Mouse (Mus musculus) CH12.LX (cell line): ENCODE data around the gene Gm17324. TPM values are rescaled to one million over a fixed set of nuclear protein-coding genes. Genes with fewer than 3 reads are reported as not detected.

Source experiments
- DNase-seq: peaks from one replicate; pipeline ENCODE4 v3.0.0-alpha.2; 2013; ENCODE audit errors: extremely low read depth
- H3K27ac ChIP-seq: 2 replicates; pipeline ENCODE4 v1.5.1; 2012; ENCODE audit warnings: low read depth, mild to moderate bottlenecking, control low read depth, moderate library complexity; ENCODE audit not compliant: insufficient read depth
- H3K27me3 ChIP-seq: replicated peaks from 2 replicates; pipeline ENCODE3; 2012; ENCODE audit warnings: inconsistent platforms
- H3K36me3 ChIP-seq, 2 experiments: replicated peaks in 1 of 2; 2 replicates each; pipeline versions ENCODE3 to v1.6.1; 2012; ENCODE audit warnings: inconsistent platforms in 1 of 2, low read length in 1 of 2, mild to moderate bottlenecking in 1 of 2, mixed read lengths in 1 of 2, moderate library complexity in 1 of 2; ENCODE audit not compliant: control insufficient read depth in 1 of 2, insufficient read depth in 1 of 2
- H3K4me1 ChIP-seq, 2 experiments: 2 replicates each; pipeline ENCODE4 v1.6.1; 2012; ENCODE audit warnings: inconsistent platforms in 1 of 2, moderate library complexity in 1 of 2; ENCODE audit not compliant: insufficient read depth in 2 of 2, control insufficient read depth in 1 of 2
- H3K4me2 ChIP-seq: 2 replicates; pipeline ENCODE4 v1.6.1; 2012; ENCODE audit warnings: low read depth, mild to moderate bottlenecking, control low read depth; ENCODE audit not compliant: poor library complexity, insufficient read depth, severe bottlenecking
- H3K4me3 ChIP-seq, 3 experiments: fragments of 150-350 bp in 1 of 3; sonication (generic) in 1 of 3; replicated peaks in 1 of 3; 2 replicates each; pipeline versions ENCODE3 to v1.5.1; 2011 to 2012; ENCODE audit warnings: low read depth in 2 of 3, low read length in 2 of 3, mild to moderate bottlenecking in 2 of 3, moderate library complexity in 2 of 3, control low read depth in 1 of 3, improper control_type of control experiment in 1 of 3, inconsistent platforms in 1 of 3, mixed read lengths in 1 of 3; ENCODE audit not compliant: poor library complexity in 1 of 3
- H3K79me2 ChIP-seq: replicated peaks from 2 replicates; pipeline ENCODE4 v1.6.1; 2012; ENCODE audit warnings: mild to moderate bottlenecking, moderate library complexity; ENCODE audit not compliant: control insufficient read depth, poor library complexity, insufficient read depth, severe bottlenecking; ENCODE audit errors: extremely low read depth
- H3K9ac ChIP-seq: 2 replicates; pipeline ENCODE4 v1.6.1; 2012; ENCODE audit warnings: low read depth, mild to moderate bottlenecking, control low read depth, moderate library complexity; ENCODE audit not compliant: insufficient read depth
- H3K9me3 ChIP-seq: replicated peaks from 2 replicates; pipeline ENCODE3; 2012; ENCODE audit warnings: low read length, inconsistent platforms, mixed read lengths
- BHLHE40 ChIP-seq: IDR thresholded peaks from 2 replicates; pipeline ENCODE4 v1.6.1; 2011; ENCODE audit warnings: mild to moderate bottlenecking, low read depth, low read length, improper control_type of control experiment
- CHD1 ChIP-seq: IDR thresholded peaks from 2 replicates; pipeline ENCODE4 v1.6.1; 2012; ENCODE audit warnings: low read depth, low read length, improper control_type of control experiment, inconsistent platforms
- CHD2 ChIP-seq: IDR thresholded peaks from 2 replicates; pipeline ENCODE4 v1.6.1; 2011; ENCODE audit warnings: low read length, improper control_type of control experiment
- CTCF ChIP-seq, 2 experiments: IDR thresholded peaks in 1 of 2; conservative IDR thresholded peaks in 1 of 2; 2 replicates each; pipeline ENCODE4 v1.5.1; 2011 to 2012; ENCODE audit warnings: low read depth in 2 of 2, low read length in 2 of 2, improper control_type of control experiment in 1 of 2, inconsistent platforms in 1 of 2, mild to moderate bottlenecking in 1 of 2, moderate library complexity in 1 of 2
- E2F4 ChIP-seq: IDR thresholded peaks from 2 replicates; pipeline ENCODE4 v1.6.1; 2011; ENCODE audit warnings: low read depth, low read length, improper control_type of control experiment; ENCODE audit not compliant: insufficient replicate concordance
- ELF1 ChIP-seq: IDR thresholded peaks from 2 replicates; pipeline ENCODE4 v1.6.1; 2014; ENCODE audit warnings: low read depth, mild to moderate bottlenecking, inconsistent platforms, low read length, improper control_type of control experiment
- EP300 ChIP-seq: IDR thresholded peaks from 2 replicates; pipeline ENCODE4 v1.6.1; 2011; ENCODE audit warnings: low read length, improper control_type of control experiment
- ETS1 ChIP-seq: conservative IDR thresholded peaks from 2 replicates; pipeline ENCODE4 v1.6.1; 2012; ENCODE audit warnings: low read depth, mild to moderate bottlenecking, inconsistent platforms, low read length, improper control_type of control experiment, moderate library complexity
- GABPA ChIP-seq: IDR thresholded peaks from 2 replicates; pipeline ENCODE4 v1.6.1; 2012; ENCODE audit warnings: low read depth, low read length, improper control_type of control experiment, inconsistent platforms; ENCODE audit not compliant: insufficient replicate concordance
- HCFC1 ChIP-seq: IDR thresholded peaks from 2 replicates; pipeline ENCODE4 v1.6.1; 2012; ENCODE audit warnings: low read depth, mild to moderate bottlenecking, inconsistent platforms, low read length, improper control_type of control experiment
- IRF4 ChIP-seq: IDR thresholded peaks from 2 replicates; pipeline ENCODE4 v1.6.1; 2014; ENCODE audit warnings: low read depth, mild to moderate bottlenecking, inconsistent platforms, low read length, improper control_type of control experiment
- JUN ChIP-seq: IDR thresholded peaks from 2 replicates; pipeline ENCODE4 v1.6.1; 2011; ENCODE audit warnings: low read depth, mild to moderate bottlenecking, low read length, improper control_type of control experiment, moderate library complexity; ENCODE audit not compliant: insufficient read depth
- JUND ChIP-seq: conservative IDR thresholded peaks from 2 replicates; pipeline ENCODE4 v1.6.1; 2011; ENCODE audit warnings: low read depth, low read length, improper control_type of control experiment
- KAT2A ChIP-seq: IDR thresholded peaks from 2 replicates; pipeline ENCODE4 v1.6.1; 2012; ENCODE audit warnings: low read length, improper control_type of control experiment, inconsistent platforms; ENCODE audit not compliant: insufficient replicate concordance
- MAFK ChIP-seq: IDR thresholded peaks from 2 replicates; pipeline ENCODE4 v1.6.1; 2011; ENCODE audit warnings: low read length, improper control_type of control experiment; ENCODE audit not compliant: insufficient replicate concordance
- MAX ChIP-seq: IDR thresholded peaks from 2 replicates; pipeline ENCODE4 v1.6.1; 2011; ENCODE audit warnings: low read length, improper control_type of control experiment
- MAZ ChIP-seq: IDR thresholded peaks from 2 replicates; pipeline ENCODE4 v1.6.1; 2012; ENCODE audit warnings: low read depth, mild to moderate bottlenecking, inconsistent platforms, low read length, improper control_type of control experiment, moderate library complexity
- MEF2A ChIP-seq: IDR thresholded peaks from 2 replicates; pipeline ENCODE4 v1.6.1; 2014; ENCODE audit warnings: low read depth, mild to moderate bottlenecking, inconsistent platforms, low read length, improper control_type of control experiment, borderline replicate concordance
- MXI1 ChIP-seq: IDR thresholded peaks from 2 replicates; pipeline ENCODE4 v1.6.1; 2011; ENCODE audit warnings: mild to moderate bottlenecking, low read depth, low read length, improper control_type of control experiment
- MYC ChIP-seq: IDR thresholded peaks from 2 replicates; pipeline ENCODE4 v1.6.1; 2011; ENCODE audit warnings: low read depth, mild to moderate bottlenecking, improper control_type of control experiment, low read length
- NELFE ChIP-seq: IDR thresholded peaks from 2 replicates; pipeline ENCODE4 v1.6.1; 2011; ENCODE audit warnings: low read depth, low read length, improper control_type of control experiment
- NRF1 ChIP-seq: IDR thresholded peaks from 2 replicates; pipeline ENCODE4 v1.6.1; 2014; ENCODE audit warnings: low read depth, mild to moderate bottlenecking, inconsistent platforms, low read length, improper control_type of control experiment, moderate library complexity
- PAX5 ChIP-seq: IDR thresholded peaks from 2 replicates; pipeline ENCODE4 v1.6.1; 2012; ENCODE audit warnings: low read length, inconsistent platforms, mixed read lengths
- POLR2A ChIP-seq: IDR thresholded peaks from 2 replicates; pipeline ENCODE4 v1.6.1; 2011; ENCODE audit warnings: low read depth, mild to moderate bottlenecking, improper control_type of control experiment, low read length
- POLR2AphosphoS2 ChIP-seq: IDR thresholded peaks from 2 replicates; pipeline ENCODE4 v1.6.1; 2011; ENCODE audit warnings: low read depth, low read length, improper control_type of control experiment
- RAD21 ChIP-seq: IDR thresholded peaks from 2 replicates; pipeline ENCODE4 v1.6.1; 2011; ENCODE audit warnings: low read depth, mild to moderate bottlenecking, low read length, improper control_type of control experiment, moderate library complexity
- RCOR1 ChIP-seq: conservative IDR thresholded peaks from 2 replicates; pipeline ENCODE4 v1.6.1; 2012; ENCODE audit warnings: low read depth, mild to moderate bottlenecking, inconsistent platforms, low read length, improper control_type of control experiment
- SIN3A ChIP-seq: IDR thresholded peaks from 2 replicates; pipeline ENCODE4 v1.6.1; 2012; ENCODE audit warnings: low read length, improper control_type of control experiment, inconsistent platforms
- SMC3 ChIP-seq: IDR thresholded peaks from 2 replicates; pipeline ENCODE4 v1.6.1; 2011; ENCODE audit warnings: low read depth, low read length, improper control_type of control experiment
- TBP ChIP-seq: conservative IDR thresholded peaks from 2 replicates; pipeline ENCODE4 v1.6.1; 2011; ENCODE audit warnings: low read depth, low read length, improper control_type of control experiment
- TCF12 ChIP-seq: IDR thresholded peaks from 2 replicates; pipeline ENCODE4 v1.6.1; 2014; ENCODE audit warnings: low read depth, mild to moderate bottlenecking, inconsistent platforms, low read length, improper control_type of control experiment
- UBTF ChIP-seq: IDR thresholded peaks from 2 replicates; pipeline ENCODE4 v1.6.1; 2012; ENCODE audit warnings: low read depth, mild to moderate bottlenecking, inconsistent platforms, low read length, improper control_type of control experiment, moderate library complexity
- USF1 ChIP-seq: IDR thresholded peaks from 2 replicates; pipeline ENCODE4 v1.6.1; 2014; ENCODE audit warnings: low read depth, mild to moderate bottlenecking, inconsistent platforms, low read length, improper control_type of control experiment
- USF2 ChIP-seq: conservative IDR thresholded peaks from 2 replicates; pipeline ENCODE4 v1.6.1; 2011; ENCODE audit warnings: low read depth, low read length, improper control_type of control experiment
- ZC3H11A ChIP-seq: IDR thresholded peaks from 2 replicates; pipeline ENCODE4 v1.6.1; 2012; ENCODE audit warnings: low read depth, mild to moderate bottlenecking, inconsistent platforms, low read length, improper control_type of control experiment
- ZKSCAN1 ChIP-seq: IDR thresholded peaks from 2 replicates; pipeline ENCODE4 v1.6.1; 2012; ENCODE audit warnings: low read depth, inconsistent platforms, low read length, improper control_type of control experiment, borderline replicate concordance
- ZMIZ1 ChIP-seq: IDR thresholded peaks from 2 replicates; pipeline ENCODE4 v1.6.1; 2012; ENCODE audit warnings: low read depth, mild to moderate bottlenecking, inconsistent platforms, low read length, improper control_type of control experiment
- ZNF384 ChIP-seq: IDR thresholded peaks from 2 replicates; pipeline ENCODE4 v1.6.1; 2012; ENCODE audit warnings: low read depth, low read length, improper control_type of control experiment, inconsistent platforms
- dilution Hi-C: fragments of 300-500 bp; cut with MboI; formaldehyde crosslinking; loops from 2 replicates; pipeline ENCODE4 v1.14.3; 2020; ENCODE audit warnings: low sequenced_read_pairs; ENCODE audit not compliant: extremely low pct_unique_long_range_greater_than_20kb, extremely low pct_ligation_motif_present
- in situ Hi-C: fragments of 300-500 bp; cut with MboI; formaldehyde crosslinking; loops from 3 replicates; pipeline ENCODE4 v1.14.3; 2019; ENCODE audit warnings: low sequenced_read_pairs, low pct_ligation_motif_present, low pct_unique_long_range_greater_than_20kb, mixed read lengths
- polyA plus RNA-seq: library from polyadenylated mRNA; unstranded; fragments of >175 nt; gene quantifications from 2 replicates; pipeline ENCODE4 v1.2.1, GENCODE M21; 2012; ENCODE audit warnings: low read depth; ENCODE audit not compliant: insufficient read length
- total RNA-seq, 2 experiments: library from RNA; depleted of rRNA; stranded (reverse); fragments of 300-350 nt in 1 of 2; fragments of >200 nt in 1 of 2; gene quantifications; 2 replicates each; pipeline ENCODE4 v1.2.3; 2012 to 2014

The Gm17324 gene
- total and polyA plus RNA-seq, 3 experiments = 0.55 TPM; not detected in 2

DNA sequence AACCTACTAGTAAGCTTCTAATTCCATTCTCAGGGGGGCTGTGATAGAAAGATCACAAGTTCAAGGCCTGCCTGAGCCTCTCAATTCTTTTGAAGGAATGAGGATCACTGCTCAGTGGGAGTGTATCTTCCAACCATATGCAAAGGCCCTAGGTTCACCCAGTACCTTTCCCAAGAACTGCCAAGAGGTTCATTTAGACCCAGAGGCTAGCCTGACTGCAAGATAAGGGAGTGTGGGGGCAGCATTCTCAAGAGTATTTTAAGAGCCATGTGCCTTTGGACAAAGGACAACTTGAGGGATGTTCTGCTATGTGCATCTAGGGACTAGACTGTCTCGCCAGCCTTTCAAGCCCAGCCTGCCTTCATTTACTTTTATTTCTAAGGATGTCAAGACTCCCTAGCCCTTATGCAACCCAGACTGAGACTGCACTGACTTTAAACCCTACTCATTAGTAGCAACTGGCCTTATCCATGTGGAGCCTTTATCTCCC lies 28.0 kb upstream of the Gm17324 start:
- Histone ChIP-seq H3K4me3 (no peak overlapping the region), H3K9ac (no peak overlapping the region), H3K4me1 (peaks cover 0 to 7% of the 10 kb centered on the region in 2 experiments; a peak in 2 of 4 replicates), H3K36me3 (peaks cover 63 to 70% of the 10 kb centered on the region in 2 experiments), H3K9me3 (no peaks in the 10 kb centered on the region), H3K27ac (peak overlapping the region; percentile 16; the same call in 1 of the 2 replicates), H3K4me2 (0 out of 2 replicates have a peak overlapping the region, but pooled peaks have one; percentile 3), H3K27me3 (no peaks in the 10 kb centered on the region), H3K79me2 (peaks cover 30% of the 10 kb centered on the region)
- dilution Hi-C loops = no loop called here
- no peak for TF ChIP-seq ZC3H11A
- TF ChIP-seq USF2 = 0 out of 2 replicates have a peak, but pooled peaks have one; percentile 1
- peak; percentile 1 for TF ChIP-seq SMC3
- peak; percentile 4; the same call in 1 of the 2 replicates for TF ChIP-seq BHLHE40
- no peak for TF ChIP-seq RAD21
- TF ChIP-seq POLR2AphosphoS2 = peak; percentile 100
- TF ChIP-seq MAZ = peak; percentile 71; the same call in 1 of the 2 replicates
- TF ChIP-seq TBP = no peak
- no peak; the same call in 1 of the 2 replicates for TF ChIP-seq MYC
- TF ChIP-seq RCOR1 = peak; percentile 96
- peak; percentile 83 for TF ChIP-seq POLR2A
- peak; percentile 30; the same call in 1 of the 2 replicates for TF ChIP-seq JUND
- peak; percentile 33; the same call in 1 of the 2 replicates for TF ChIP-seq ETS1
- TF ChIP-seq EP300 = no peak
- peak; percentile 70 for TF ChIP-seq MAX
- TF ChIP-seq NRF1 = 0 out of 2 replicates have a peak, but pooled peaks have one; percentile 8
- TF ChIP-seq TCF12 = no peak
- peak; percentile 39; the same call in 1 of the 2 replicates for TF ChIP-seq MAFK
- TF ChIP-seq HCFC1 = no peak
- no peak for TF ChIP-seq GABPA
- TF ChIP-seq CHD1 = no peak; the same call in 1 of the 2 replicates
- TF ChIP-seq IRF4 = no peak
- TF ChIP-seq NELFE = peak; percentile 63; the same call in 1 of the 2 replicates
- TF ChIP-seq SIN3A = peak; percentile 74
- TF ChIP-seq ELF1 = no peak
- no peak for TF ChIP-seq PAX5
- no peak for TF ChIP-seq JUN
- no peak for TF ChIP-seq ZNF384
- TF ChIP-seq UBTF = 0 out of 2 replicates have a peak, but pooled peaks have one; percentile 29
- TF ChIP-seq ZKSCAN1 = no peak
- TF ChIP-seq E2F4 = no peak
- no peak for TF ChIP-seq USF1
- no peak for TF ChIP-seq MEF2A
- peak in 1 of 2 experiments; percentile 12; a peak in 2 of 4 replicates for TF ChIP-seq CTCF (conservative IDR thresholded peaks at IDR 0.05 in 1 of 2, IDR thresholded peaks at IDR 0.05 in 1 of 2; ENCODE audit: low read depth in 2 of 2, low read length in 2 of 2)
- TF ChIP-seq MXI1 = peak; percentile 19; the same call in 1 of the 2 replicates
- TF ChIP-seq KAT2A = 0 out of 2 replicates have a peak, but pooled peaks have one; percentile 50
- peak; percentile 98 for TF ChIP-seq ZMIZ1
- peak; percentile 92 for TF ChIP-seq CHD2
- DNase-seq = peak; percentile 66
- in situ Hi-C loops = no loop called here
